Mouse (Mus musculus) layer of hippocampus, adult 2 months (tissue): ENCODE measurements around the gene Nfam1. TPM values are rescaled to one million over a fixed set of nuclear protein-coding genes. Genes with fewer than 3 reads are reported as not detected.

Experiments used
- DNase-seq, 2 experiments: peaks; one replicate each; pipeline ENCODE4 v3.0.0; 2022; ENCODE audit warnings: low spot score in 2 of 2
- H3K27ac ChIP-seq: fragments of 200-600 bp; 2 replicates; pipeline ENCODE4 v1.8.1; 2022
- H3K4me3 ChIP-seq: fragments of 200-600 bp; 2 replicates; pipeline ENCODE4 v1.8.1; 2022; ENCODE audit warnings: mild to moderate bottlenecking
- CTCF ChIP-seq: fragments of 200-600 bp; conservative IDR thresholded peaks from 2 replicates; pipeline ENCODE4 v1.8.1; 2022; ENCODE audit warnings: antibody characterized with exemption, mild to moderate bottlenecking, moderate library complexity
- total RNA-seq, 2 experiments: library from RNA; stranded (reverse); gene quantifications; 2 replicates each; pipeline ENCODE4 v1.2.3; 2021

Gene Nfam1
- total RNA-seq, 2 experiments from 2014 or later: 1.9 to 2.8 TPM

GRCm38 (mm10) chr15:83002665-83003548 is 30.2 kb downstream of the Nfam1 start:
- H3K4me3 ChIP-seq: no peak overlapping the region
- peak overlapping the region; percentile 91 for H3K27ac ChIP-seq
- no peak for TF ChIP-seq CTCF
- DNase-seq: peak; percentile 92 to 94

- no peak for TF ChIP-seq CTCF
- no peak for DNase-seq
- Histone ChIP-seq H3K27ac (no peak overlapping the region), H3K4me3 (no peak overlapping the region)
Observed at GRCm38 (mm10) chr15:82998811-82999221, 34.3 kb downstream of the Nfam1 start.

GRCm38 (mm10) chr15:82996431-82996830 is 36.7 kb downstream of the Nfam1 start:
- H3K27ac ChIP-seq: peak overlapping the region; percentile 80

GRCm38 (mm10) chr15:82995239-82995638 is 37.9 kb downstream of the Nfam1 start:
- peak in 1 of 2 experiments; percentile 64 for DNase-seq
- no peak overlapping the region for H3K4me3 ChIP-seq
- no peak for TF ChIP-seq CTCF
- H3K27ac ChIP-seq: peak overlapping the region; percentile 80

More at GRCm38 (mm10) chr15:82996431-82996830, 36.7 kb downstream of the Nfam1 start:
- no peak overlapping the region for H3K4me3 ChIP-seq
- no peak for TF ChIP-seq CTCF
- no peak for DNase-seq

- no peak for TF ChIP-seq CTCF
- Histone ChIP-seq H3K4me3 (no peak overlapping the region), H3K27ac (no peak overlapping the region)
- DNase-seq: no peak
Observed at GRCm38 (mm10) chr15:82992911-82993310, 40.2 kb downstream of the Nfam1 start.

GRCm38 (mm10) chr15:82992079-82992783 is 40.9 kb downstream of the Nfam1 start:
- TF ChIP-seq CTCF: no peak
- H3K27ac ChIP-seq: peak overlapping the region; percentile 39; the same call in 1 of the 2 replicates
- DNase-seq: no peak
- H3K4me3 ChIP-seq: no peak overlapping the region

GRCm38 (mm10) chr15:82989190-82989704 is 43.9 kb downstream of the Nfam1 start:
- Histone ChIP-seq H3K27ac (no peak overlapping the region), H3K4me3 (no peak overlapping the region)
- 0 out of 2 replicates have a peak, but pooled peaks have one; percentile 4 for TF ChIP-seq CTCF
- no peak for DNase-seq

GRCm38 (mm10) chr15:82987732-82988112 is 45.4 kb downstream of the Nfam1 start, which contains the start of gene Tcf20:
Tcf20 (minus strand) TSS chr15:82987872.
- peak; percentile 92 to 93 for DNase-seq
- TF ChIP-seq CTCF: no peak; the same call in 1 of the 2 replicates
- Histone ChIP-seq H3K27ac (peak within 1 kb of the TSS; percentile 80), H3K4me3 (peak within 1 kb of the TSS; percentile 76)

- Histone ChIP-seq H3K27ac (peak overlapping the region; percentile 80), H3K4me3 (peak overlapping the region; percentile 76)
- no peak for DNase-seq
- TF ChIP-seq CTCF: no peak
Observed at GRCm38 (mm10) chr15:82987014-82987731, 45.9 kb downstream of the Nfam1 start.

- Histone ChIP-seq H3K27ac (peak overlapping the region; percentile 80), H3K4me3 (peak overlapping the region; percentile 76)
- no peak for TF ChIP-seq CTCF
- no peak for DNase-seq
Observed at GRCm38 (mm10) chr15:82984574-82984973, 48.5 kb downstream of the Nfam1 start.

- TF ChIP-seq CTCF: no peak
- Histone ChIP-seq H3K4me3 (peak overlapping the region; percentile 76; the same call in 1 of the 2 replicates), H3K27ac (peak overlapping the region; percentile 80)
- no peak for DNase-seq
Observed at GRCm38 (mm10) chr15:82984097-82984496, 49.0 kb downstream of the Nfam1 start.

GRCm38 (mm10) chr15:82983416-82984026 is 49.6 kb downstream of the Nfam1 start:
- TF ChIP-seq CTCF: no peak
- Histone ChIP-seq H3K4me3 (peak overlapping the region; percentile 53), H3K27ac (peak overlapping the region; percentile 80)
- peak in 1 of 2 experiments; percentile 52 for DNase-seq
